Mouse (Mus musculus) spleen, postnatal 14 days (tissue): Measurements from ENCODE around the gene Ccdc58.
"Not testable (repeated sequence)": the region's sequence is repeated elsewhere in the genome, so short reads cannot be mapped to it uniquely, and the experiment has no call there.

ENCODE experiments used
- DNase-seq, 2 experiments: peaks; one replicate each; pipeline ENCODE4 v3.0.0; 2021 to 2022; ENCODE audit warnings: low spot score in 2 of 2

Ccdc58 gene

DNA sequence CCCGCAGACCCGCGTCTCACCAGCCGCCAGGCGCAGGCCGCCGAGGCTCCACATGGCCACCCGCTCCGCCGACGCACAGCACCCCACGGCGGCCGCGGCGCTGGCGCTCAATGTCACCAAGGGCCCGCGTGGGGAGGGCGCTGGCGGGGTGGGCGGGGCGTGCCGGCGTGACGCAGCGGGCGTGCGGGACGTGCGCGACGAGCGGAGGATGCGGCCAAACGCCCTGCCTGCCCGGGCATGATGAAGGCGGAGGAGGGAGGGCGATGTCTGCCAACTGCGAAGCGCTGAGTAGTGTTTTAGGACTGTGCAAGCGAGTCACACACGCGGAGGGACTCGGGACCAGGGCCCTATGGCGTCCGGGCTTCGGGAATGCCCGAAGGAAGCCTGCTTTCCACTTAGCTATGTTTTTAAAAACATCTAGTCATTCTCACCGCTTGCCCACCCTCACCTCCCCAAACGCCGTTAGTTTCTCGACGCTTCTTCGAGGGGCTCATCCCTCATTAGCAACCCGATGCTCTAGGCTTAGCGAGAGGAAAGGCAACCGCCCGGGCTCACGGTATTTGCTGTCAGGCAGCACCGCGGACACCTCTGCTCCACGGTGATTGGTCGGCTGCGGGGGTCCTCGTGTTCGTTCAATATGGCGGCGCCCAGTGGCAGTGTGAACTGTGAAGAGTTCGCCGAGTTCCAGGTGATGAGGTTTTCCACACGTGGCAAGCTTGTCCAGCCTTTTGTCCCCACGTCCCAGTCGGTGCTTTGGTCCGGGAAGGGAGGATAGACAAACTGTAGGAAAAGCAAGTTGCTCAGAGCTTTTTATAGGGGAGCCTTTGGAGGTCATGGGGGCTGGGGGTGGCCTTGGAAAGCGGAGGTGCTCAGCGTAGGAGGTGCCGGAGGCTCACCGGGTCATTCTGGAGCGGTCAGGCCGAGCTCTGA, at the start of gene Ccdc58, which contains the start of gene Fam162a:
TSS of gene Ccdc58 (plus strand) at position 236 of the 930 bp plus-strand sequence.
TSS of gene Fam162a (minus strand) at position 145 of the 930 bp plus-strand sequence.
- DNase-seq, result peak; percentile 84 to 88

DNA sequence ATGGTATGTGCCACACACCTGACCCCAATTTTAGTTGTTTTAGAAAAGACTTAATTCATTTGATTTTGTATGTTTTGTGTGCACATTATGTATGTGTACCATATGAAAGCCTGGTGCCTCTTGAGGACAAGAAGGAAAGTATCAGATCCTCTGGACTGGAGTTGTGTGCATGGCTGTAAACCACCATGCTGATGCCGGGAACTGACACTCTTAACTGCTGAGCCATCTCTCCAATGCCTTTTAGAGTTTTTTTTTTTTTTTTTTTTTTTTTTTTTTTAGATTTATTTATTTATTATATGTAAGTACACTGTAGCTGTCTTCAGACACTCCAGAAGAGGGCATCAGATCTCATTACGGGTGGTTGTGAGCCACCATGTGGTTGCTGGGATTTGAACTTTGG, 43.4 kb upstream of the Ccdc58 start:
- not testable (repeated sequence) for DNase-seq

DNA sequence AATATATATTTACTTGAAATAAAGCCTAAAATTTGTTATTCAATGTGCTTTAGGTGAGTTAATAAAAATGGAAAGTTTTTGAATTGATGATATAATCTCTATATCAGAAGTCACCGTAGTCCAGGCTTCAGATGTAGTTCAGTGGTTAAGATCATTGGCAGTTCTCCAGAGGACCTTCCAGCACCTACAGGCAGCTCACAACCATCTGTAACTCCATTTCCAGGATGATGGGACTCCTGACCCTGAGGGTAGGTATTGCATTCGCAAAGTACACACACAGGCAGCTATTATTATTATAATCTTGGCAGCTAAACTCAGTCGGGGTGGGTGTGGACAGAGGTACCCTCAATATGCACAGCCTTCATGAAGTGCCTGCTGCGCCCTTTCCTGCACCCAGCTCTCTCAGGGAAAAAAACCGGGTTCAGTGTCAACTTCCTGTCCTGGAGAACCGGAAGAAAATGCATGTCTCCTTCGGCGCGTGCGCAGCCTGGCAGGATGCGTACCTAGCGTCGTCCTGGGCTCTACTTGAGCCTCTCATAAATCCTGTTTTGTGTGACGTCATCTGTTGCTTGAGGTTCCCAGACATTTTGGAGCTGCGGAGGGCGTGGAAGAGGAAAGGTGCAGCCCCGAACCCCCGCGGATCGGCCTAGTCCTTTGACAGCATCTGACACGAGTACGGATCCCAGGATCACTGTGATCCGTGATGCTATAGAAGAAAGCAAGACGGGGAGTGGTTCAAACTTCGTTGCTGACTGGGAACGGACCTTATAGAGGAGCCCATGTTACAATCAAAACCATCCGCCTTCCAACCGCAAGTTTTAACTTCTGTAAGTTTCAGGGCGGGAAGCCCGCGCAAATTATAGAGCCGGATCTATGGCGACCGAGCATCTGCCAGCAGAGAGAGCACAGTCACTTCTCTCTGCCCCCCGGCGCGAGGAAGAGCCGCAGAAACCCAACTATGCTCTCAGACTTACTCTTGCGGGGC, 30.6 kb upstream of the Ccdc58 start, which contains the start of gene Wdr5b:
TSS of gene Wdr5b (plus strand) at position 551 of the 985 bp plus-strand sequence.
- DNase-seq, result peak; percentile 68

DNA sequence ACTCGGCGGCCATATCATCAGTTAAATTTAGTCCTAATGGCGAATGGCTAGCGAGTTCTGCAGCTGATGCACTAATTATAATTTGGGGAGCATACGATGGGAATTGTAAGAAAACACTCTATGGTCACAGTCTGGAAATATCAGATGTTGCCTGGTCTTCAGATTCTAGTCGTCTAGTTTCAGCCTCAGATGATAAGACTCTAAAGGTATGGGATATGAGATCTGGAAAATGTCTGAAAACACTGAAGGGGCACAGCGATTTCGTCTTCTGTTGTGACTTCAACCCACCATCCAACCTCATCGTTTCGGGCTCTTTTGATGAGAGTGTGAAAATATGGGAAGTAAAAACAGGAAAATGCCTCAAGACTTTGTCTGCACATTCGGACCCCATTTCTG, 29.9 kb upstream of the Ccdc58 start:
- DNase-seq, result no peak

DNA sequence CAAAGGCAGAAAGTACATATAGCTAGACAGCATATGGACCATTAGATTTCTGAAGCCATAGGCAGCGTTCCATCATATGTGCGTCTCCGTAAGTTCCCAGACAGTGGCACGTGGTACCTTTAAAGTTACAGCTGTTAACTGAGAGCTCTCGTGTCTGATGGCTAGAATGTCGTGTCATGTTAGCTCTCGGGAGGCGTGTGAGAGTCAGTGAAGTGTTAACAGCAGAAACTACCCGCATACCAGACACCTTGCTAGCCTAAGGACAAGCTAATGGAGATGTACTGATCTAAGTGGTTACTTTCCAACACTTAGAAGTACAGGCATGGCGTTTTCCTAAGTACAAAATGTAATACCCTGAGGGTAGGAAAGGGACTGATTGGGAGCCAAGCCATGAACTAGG, 28.4 kb upstream of the Ccdc58 start:
- DNase-seq, result no peak

DNA sequence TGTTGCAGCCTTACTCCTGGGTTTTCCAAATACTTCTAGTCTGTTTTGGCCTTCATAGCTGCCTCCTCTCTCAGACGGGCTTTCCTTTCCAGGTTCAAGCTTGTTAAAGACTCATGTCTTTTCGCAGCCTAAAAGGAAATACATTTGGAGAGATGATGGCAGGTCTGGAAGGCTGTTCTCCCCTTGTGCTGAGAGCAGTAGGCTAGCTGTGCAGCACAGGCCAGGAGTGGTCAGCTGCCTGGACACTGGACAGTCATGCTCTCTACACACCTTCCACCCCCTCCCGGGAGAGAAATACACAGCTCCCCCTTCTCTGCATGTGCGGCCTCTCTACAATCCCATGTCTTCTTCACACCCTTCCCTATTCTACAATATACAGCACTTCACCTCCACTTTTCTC, 27.5 kb upstream of the Ccdc58 start:
- DNase-seq, result no peak

DNA sequence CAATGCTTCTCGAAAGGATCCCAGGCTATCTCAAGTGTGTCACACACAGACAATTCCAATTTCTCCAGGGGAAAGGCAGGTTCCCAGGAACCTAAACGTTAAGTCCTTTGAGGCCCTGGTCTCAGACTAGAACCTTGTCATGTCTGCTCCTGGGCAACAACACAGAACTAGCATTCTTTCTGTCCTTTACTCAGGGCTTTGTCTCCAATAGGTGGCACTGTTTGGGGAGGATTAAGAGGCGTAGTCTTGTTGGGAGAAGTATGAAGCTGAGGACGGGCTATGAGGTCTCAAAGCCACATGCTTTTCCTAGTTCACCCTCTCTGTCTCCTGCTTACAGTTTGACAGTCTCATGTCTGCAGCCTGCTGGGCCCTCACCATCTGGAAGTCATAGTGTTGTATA, 23.9 kb upstream of the Ccdc58 start:
- no peak for DNase-seq

DNA sequence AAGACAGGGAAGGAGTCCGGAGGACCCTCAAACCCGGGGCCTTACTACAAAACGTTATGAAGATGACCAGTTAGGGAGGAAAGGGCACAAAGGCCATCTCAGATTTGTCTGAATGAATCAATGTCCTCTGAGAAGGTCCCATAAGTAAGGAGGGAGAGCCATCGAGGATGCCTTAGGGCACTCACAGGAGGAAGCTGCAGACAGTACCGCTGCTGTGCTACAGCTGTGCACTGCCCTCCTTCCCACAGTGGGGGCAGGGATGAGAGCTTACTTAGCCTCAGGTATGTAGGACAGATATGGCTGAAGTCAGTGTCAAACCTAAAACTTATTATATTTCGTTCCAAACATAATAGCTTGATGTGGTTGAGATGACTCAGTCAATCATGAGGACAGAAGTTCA, 20.0 kb upstream of the Ccdc58 start:
- DNase-seq, result no peak

DNA sequence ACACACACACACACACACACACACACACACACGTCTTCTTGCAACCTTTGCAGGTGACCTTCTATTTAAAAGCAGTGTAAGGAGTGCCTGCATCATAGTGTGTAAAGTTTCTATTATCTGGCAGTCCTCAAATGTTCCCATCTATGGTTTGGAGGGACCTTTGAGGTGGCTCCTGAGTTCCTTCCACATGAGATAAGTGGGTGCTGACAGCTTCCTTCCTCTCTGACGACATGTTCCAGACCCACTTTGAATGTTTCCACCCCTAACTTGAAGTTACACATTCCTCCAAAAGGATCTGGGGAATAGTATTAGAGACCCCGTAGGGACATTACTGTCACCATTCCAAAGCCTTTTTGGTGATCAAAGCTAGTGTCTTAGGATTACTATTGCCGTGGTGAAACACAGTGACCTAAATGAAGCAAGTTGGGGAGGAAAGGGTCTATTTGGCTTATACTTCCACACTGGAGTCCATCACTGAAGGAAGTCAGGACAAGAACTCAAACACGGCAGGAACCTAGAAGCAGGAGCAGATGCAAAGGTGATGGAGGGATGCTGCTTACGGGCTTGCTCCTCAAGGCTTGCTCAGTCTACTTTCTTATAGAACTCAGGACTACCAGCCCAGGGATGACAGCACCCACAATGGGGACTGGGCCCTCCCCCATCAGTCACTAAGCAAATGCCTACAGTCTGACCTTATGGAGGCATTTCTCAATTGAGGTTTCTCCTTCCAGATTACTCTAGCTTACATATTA, 17.8 kb upstream of the Ccdc58 start:
- DNase-seq, result no peak

DNA sequence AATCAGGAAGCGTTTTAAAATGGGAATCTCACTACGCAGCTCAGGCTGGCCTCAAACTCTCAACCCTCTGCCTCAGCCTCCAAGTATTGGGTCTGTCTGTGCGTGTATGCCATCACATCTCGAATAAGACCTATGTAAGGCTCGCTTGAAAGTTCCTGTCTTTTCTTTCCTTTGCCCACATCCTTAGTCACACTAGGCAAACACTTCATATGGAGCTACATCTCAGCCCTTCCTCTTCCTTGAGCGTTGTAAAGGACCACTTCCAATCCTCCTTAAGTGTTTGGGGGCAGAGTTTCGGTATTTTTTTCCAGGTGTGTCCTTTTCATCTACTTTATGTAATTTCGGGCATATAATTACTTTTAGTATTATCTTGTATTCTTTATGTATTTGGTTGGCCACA, 16.6 kb upstream of the Ccdc58 start:
- no peak for DNase-seq

DNA sequence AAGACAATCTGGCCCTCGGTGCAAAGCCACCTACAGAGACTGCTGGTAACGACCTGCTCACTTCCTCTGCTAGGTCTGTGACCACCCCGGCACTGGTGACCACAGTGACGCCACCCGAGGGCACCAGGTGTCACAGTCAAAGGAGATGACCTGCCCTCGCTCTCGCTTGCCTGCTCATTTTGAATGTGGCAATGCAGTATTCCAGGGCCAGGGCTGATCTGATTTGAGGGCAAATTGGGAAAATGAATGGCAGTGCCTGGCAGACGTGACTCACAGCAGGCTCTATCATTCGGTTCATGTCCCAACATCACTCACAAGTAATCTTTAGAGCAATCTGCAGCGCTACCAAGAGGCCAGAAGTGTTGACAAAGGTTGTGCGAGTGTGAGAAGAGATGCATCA, 15.1 kb upstream of the Ccdc58 start:
- no peak for DNase-seq

DNA sequence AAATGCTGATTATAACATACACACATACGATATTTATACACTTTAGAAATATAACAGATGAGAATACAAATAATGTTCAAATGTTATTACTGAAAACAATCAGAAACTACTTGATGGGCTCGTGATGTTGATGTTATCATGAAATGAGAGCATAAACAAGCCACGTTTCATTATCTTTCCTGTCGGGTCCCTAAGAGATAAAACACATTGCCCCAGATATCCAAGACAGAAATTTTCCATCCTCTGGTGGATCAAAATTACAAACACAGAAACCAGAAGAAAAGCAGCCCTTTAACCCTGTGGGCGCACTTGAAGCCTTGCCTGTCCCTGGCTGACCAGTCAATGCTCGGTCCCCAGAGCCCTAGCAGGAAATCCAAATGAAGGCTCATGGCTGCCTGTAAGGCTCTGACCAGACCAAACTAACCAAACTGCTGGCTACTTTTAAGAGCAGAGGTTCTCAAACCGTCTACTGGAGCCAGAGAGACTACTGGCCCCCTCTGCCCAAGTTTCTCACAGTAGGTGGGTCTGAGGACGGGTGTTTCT, 13.5 kb upstream of the Ccdc58 start:
- no peak for DNase-seq

DNA sequence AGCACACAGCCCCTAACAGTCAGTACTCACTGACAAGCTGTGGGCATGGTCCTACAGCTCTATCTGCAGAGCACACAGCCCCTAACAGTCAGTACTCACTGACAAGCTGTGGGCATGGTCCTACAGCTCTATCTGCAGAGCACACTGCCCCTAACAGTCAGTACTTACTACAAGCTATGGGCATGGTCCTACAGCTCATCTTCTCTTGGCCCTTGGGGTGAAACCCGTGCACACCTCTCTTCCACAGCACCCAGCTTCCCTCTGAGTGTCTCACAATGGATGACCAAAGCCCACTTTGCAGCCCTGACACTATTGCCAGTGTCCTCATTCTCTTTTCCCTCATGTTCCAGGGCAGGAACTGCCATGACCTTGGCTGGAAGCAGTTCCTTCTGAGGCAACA, 9.0 kb upstream of the Ccdc58 start:
- DNase-seq, result not testable (repeated sequence)

DNA sequence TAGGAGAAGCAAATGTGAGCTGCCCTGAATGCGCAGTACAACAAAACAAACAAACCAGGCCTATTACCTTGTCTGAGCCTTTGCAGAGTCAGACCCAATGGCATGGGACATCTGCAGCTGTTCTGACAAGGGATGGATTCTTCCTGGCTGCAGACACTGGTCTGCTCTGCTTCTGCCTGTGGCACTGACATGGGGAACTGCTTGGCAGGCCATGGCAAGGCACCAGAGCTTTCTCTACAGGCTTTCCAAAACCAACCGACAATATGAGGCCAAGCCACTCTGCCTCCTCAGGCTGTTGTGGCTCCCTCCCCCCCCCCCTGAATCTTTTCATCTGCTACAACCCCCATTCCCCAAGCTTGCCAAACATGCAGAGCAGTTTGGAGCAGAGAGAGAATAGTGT, 8.2 kb upstream of the Ccdc58 start:
- no peak for DNase-seq

DNA sequence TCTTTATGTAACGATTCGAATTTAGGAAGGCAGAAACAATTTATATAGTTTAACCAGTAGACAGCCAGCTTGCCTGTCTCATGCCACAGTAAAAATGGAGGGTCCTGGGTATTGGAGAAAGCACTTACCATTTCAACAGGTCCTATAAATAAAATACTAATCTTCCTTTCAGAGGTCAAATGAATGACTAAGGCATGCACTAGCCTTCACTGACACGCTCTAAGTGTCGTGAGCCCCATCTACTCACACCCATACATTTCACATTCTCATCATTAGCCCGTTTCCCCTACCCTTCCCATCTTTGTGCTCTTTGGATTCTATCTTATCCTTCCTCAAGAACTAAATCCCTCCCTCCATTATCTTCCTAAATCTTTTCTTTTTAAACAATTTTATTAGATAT, 6.6 kb upstream of the Ccdc58 start:
- DNase-seq, result no peak

DNA sequence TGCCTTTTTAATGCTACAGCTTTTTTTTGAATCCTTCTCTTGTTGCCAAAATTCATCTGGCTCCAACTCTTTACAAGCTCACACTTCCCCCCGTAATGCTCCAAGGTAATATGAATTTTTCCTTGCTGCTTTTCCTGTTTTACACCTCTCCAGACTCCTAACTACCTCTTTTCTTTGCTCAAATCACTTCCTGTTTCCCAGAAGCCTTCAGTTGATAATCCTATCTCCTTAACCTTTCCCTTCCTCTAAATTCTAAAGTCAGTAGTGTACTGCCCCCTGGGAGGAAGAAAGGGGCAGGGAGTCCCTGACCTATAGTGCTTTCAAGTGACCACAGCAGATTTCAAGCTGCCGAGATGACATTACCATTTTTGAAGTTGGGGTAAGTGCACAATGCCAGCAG, 3.8 kb upstream of the Ccdc58 start:
- no peak for DNase-seq

DNA sequence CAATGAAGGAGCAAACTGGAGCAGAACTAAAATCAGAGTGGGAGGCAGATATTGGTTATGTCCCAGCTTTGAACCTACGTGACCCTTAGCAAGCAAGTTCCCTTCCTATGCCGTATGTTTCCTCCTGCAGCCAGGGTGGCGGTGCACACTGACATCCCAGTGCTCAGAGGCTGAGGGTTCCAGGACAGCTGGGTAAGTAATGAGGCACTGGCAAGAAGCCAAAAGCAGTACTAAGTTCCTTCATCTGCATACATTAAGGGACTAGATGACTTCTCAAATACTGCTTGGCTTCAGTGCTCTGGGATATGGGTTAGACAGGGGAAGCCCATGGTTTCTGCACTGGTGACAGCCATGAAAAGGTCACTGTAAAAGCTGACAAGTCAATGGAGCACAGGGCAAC, 3.1 kb upstream of the Ccdc58 start:
- DNase-seq, result no peak

DNA sequence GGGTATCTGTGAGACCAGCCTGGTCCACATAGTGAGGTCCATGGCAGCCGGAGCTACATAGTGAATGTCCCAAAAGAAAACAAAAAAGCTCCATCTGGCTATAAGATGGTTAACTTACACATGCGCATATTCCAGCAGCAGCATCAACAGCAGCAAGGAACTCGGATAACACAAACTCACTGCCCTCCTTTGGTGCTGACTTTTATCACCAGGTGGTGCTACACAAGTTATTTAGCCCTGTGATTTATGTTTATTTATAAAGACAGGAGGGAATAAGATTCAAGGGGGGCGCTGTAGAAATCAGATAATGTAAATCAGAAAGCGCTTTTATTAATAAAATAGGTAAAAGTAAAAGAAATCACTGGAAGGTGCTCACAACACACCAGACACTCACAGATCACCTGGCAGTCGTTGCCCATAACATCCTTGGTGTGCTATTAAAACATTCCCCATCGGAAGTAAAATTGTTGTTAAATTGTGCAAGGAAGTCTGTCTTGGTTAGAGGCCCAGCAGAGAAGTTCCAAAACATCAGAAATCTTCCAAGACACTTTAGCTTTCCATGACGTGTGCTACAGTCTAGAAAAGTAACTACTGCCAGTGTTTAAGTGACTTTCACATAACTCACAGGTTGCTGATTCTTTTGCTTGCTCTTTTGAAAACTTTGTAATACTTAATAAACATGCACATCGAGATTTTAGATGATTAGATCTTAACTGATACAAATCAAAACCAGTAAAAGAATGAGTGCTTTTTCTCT, 1.5 kb upstream of the Ccdc58 start:
- no peak for DNase-seq

DNA sequence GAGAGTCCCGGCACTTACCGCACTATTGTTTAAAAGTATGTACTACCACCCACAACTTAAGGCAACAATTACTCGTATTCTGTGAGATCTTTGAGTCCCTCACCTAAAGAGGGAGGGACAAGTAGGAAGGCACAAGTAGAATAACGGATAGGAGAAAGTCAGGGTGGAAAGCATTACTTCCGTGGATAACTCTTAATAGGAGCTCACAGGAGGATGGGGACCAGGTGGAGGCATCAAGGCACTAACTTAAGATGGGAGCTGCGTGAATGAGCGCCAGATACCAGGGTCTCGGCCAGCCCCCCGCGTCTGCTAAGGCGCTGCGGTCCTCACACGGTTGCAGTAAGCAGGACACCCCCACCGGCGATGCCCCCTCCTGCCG, 425 bp upstream of the Ccdc58 start:
- DNase-seq, result no peak

DNA sequence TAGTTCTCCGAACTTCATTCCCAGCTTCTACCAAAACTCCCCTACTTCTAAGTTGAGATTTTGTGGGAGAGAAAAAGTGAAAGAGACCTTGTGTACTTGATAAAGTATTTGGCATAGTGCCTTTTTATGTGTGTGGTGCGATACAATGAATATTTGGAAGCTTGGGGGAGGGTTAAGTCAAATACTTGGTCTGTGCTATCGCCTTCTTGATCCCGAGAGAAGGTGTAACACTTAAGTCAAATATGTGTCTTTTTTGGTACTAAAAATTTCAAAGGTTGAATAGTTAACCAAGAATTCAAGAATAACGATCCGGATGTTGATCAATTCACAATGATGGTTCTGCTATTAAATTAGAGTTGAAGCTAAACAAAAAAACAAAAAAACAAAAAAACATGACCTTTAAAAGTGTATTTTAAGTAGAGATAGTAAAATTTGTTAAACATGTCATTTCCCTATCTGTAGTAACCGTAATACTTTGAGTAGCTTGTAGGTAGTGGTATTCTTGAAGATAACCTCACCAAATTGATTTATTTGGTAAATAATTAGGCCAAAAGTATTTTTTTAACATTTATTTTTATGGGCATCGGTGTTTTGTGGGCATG, 1.0 kb downstream of the Ccdc58 start:
- no peak for DNase-seq
